Mouse (Mus musculus): ENCODE data around the gene Slc17a3.

GRCm38 (mm10) chr13:23879636-23880035, 40.4 kb downstream of the Slc17a3 start:
- TF ChIP-seq CTCF (IDR thresholded peaks at IDR 0.05; ENCODE audit: borderline replicate concordance, control insufficient read depth, extremely low read depth, insufficient read depth, low read length, poor library complexity) = no peak
- no peak for TF ChIP-seq POLR2A (IDR thresholded peaks at IDR 0.05; ENCODE audit: control insufficient read depth, extremely low read depth, insufficient read depth, low read length, poor library complexity)
